Mouse (Mus musculus) CH12.LX (cell line): ENCODE measurements at regions not wholly inside any gene's neighbourhood (a gene's known extent, or its start where the extent isn't known, plus 50 kb on each side); places are given as distances from the start of the nearest gene placed in this dataset.

Experiments used
- CHD2 ChIP-seq: IDR thresholded peaks from 2 replicates; pipeline ENCODE4 v1.6.1; 2011; ENCODE audit warnings: low read length, improper control_type of control experiment
- CTCF ChIP-seq, 2 experiments: IDR thresholded peaks in 1 of 2; conservative IDR thresholded peaks in 1 of 2; 2 replicates each; pipeline ENCODE4 v1.5.1; 2011 to 2012; ENCODE audit warnings: low read depth in 2 of 2, low read length in 2 of 2, improper control_type of control experiment in 1 of 2, inconsistent platforms in 1 of 2, mild to moderate bottlenecking in 1 of 2, moderate library complexity in 1 of 2
- ELF1 ChIP-seq: IDR thresholded peaks from 2 replicates; pipeline ENCODE4 v1.6.1; 2014; ENCODE audit warnings: low read depth, mild to moderate bottlenecking, inconsistent platforms, low read length, improper control_type of control experiment
- EP300 ChIP-seq: IDR thresholded peaks from 2 replicates; pipeline ENCODE4 v1.6.1; 2011; ENCODE audit warnings: low read length, improper control_type of control experiment
- KAT2A ChIP-seq: IDR thresholded peaks from 2 replicates; pipeline ENCODE4 v1.6.1; 2012; ENCODE audit warnings: low read length, improper control_type of control experiment, inconsistent platforms; ENCODE audit not compliant: insufficient replicate concordance
- TCF12 ChIP-seq: IDR thresholded peaks from 2 replicates; pipeline ENCODE4 v1.6.1; 2014; ENCODE audit warnings: low read depth, mild to moderate bottlenecking, inconsistent platforms, low read length, improper control_type of control experiment
- ZC3H11A ChIP-seq: IDR thresholded peaks from 2 replicates; pipeline ENCODE4 v1.6.1; 2012; ENCODE audit warnings: low read depth, mild to moderate bottlenecking, inconsistent platforms, low read length, improper control_type of control experiment

DNA sequence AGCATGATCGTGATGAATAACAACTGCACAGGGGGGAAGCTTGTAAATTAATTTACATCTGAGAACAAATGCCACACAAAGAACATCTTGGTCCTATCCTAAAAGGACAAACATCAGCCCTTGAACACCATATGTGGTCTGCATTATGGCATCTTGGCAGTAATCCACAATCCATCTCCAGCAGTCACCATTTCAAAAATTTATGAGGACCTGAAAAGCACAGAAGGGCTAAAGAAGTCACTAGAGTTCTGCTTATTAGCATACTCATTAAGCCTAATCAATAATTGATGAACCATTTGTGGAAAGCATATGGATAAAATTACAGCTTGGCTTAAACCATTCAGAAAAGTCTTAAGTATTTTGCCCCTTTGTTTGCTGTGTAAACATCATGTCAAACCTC, 555.7 kb downstream of the Pla2g4a start:
- TF ChIP-seq CTCF (conservative IDR thresholded peaks at IDR 0.05 in 1 of 2, IDR thresholded peaks at IDR 0.05 in 1 of 2; ENCODE audit: low read depth in 2 of 2, low read length in 2 of 2) (no peak), ELF1 (no peak), ZC3H11A (no peak), EP300 (no peak), CHD2 (no peak), KAT2A (no peak), TCF12 (no peak)
